Mouse (Mus musculus): ENCODE results near the gene Chn2. TPM values are rescaled to one million over a fixed set of nuclear protein-coding genes. Genes with fewer than 3 reads are reported as not detected.

Gene Chn2
- total and polyA plus RNA-seq, 3 experiments = not detected

DNA sequence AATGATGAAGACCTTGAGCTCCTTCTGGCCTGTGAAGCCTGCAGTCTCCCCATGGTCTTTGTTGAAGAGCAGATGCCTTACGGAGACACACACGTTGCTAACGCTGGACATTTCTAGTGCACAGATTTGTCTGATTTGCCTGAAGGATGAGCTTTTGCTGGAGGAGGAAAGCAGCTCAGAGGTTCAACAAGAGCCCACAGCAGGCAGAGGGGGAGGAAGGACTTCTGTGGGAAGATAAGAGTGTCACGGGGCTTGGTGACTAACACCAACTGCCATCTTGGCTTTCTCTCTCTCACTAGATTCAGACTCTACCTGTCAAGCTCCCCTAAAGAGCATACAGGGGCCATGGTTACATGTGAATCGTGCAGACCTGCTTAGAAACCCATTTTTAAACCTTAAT, 37.3 kb downstream of the Chn2 start:
- H3K9ac ChIP-seq (ENCODE audit: control insufficient read depth, low read depth, low read length, poor library complexity, severe bottlenecking) = no peak overlapping the region
- no peak overlapping the region for H3K4me3 ChIP-seq (ENCODE audit: control insufficient read depth in 1 of 2, insufficient read depth in 1 of 2, low read depth in 2 of 2, low read length in 2 of 2)
- no peaks in the 10 kb centered on the region for H3K79me2 ChIP-seq (ENCODE audit: control insufficient read depth, insufficient read depth, low read length, poor library complexity)
- no peaks in the 10 kb centered on the region for H3K36me3 ChIP-seq (ENCODE audit: control insufficient read depth in 1 of 2, insufficient read depth in 2 of 2, low read length in 2 of 2)
- no peaks in the 10 kb centered on the region for H3K4me1 ChIP-seq (ENCODE audit: control insufficient read depth in 1 of 2, insufficient read depth in 2 of 2, low read length in 2 of 2)
- H3K27ac ChIP-seq (ENCODE audit: control insufficient read depth, low read depth, low read length) = no peak overlapping the region
- DNase-seq (ENCODE audit: low read depth, low spot score) = no peak
- H3K27me3 ChIP-seq (ENCODE audit: control insufficient read depth in 1 of 2, insufficient read depth in 2 of 2, low read length in 2 of 2) = no peaks in the 10 kb centered on the region
- H3K9me3 ChIP-seq (replicated peaks; ENCODE audit: insufficient read depth, low read length) = no peaks in the 10 kb centered on the region
- TF ChIP-seq NELFE (IDR thresholded peaks at IDR 0.05; ENCODE audit: low read depth, low read length) (no peak), KAT2A (conservative IDR thresholded peaks at IDR 0.05; ENCODE audit: low read depth, low read length) (no peak), ZKSCAN1 (IDR thresholded peaks at IDR 0.05; ENCODE audit: low read depth, low read length) (no peak), RCOR1 (IDR thresholded peaks at IDR 0.05; ENCODE audit: low read depth, low read length) (no peak), RAD21 (IDR thresholded peaks at IDR 0.05; ENCODE audit: low read depth, low read length) (no peak), MAZ (IDR thresholded peaks at IDR 0.05; ENCODE audit: low read depth, low read length) (no peak), TAL1 (IDR thresholded peaks at IDR 0.05; ENCODE audit: low read length) (no peak), ZMIZ1 (IDR thresholded peaks at IDR 0.05; ENCODE audit: low read depth, low read length) (no peak), ELF1 (IDR thresholded peaks at IDR 0.05; ENCODE audit: low read depth, low read length) (no peak), CTCF (IDR thresholded peaks at IDR 0.05 in 2 of 3, conservative IDR thresholded peaks at IDR 0.05 in 1 of 3; ENCODE audit: control insufficient read depth in 1 of 3, insufficient read depth in 1 of 3, low read depth in 2 of 3, low read length in 3 of 3, poor library complexity in 1 of 3, severe bottlenecking in 1 of 3) (no peak), POLR2AphosphoS2 (IDR thresholded peaks at IDR 0.05; ENCODE audit: low read length) (no peak), UBTF (IDR thresholded peaks at IDR 0.05; ENCODE audit: borderline replicate concordance, insufficient read depth, low read depth, low read length) (no peak)

DNA sequence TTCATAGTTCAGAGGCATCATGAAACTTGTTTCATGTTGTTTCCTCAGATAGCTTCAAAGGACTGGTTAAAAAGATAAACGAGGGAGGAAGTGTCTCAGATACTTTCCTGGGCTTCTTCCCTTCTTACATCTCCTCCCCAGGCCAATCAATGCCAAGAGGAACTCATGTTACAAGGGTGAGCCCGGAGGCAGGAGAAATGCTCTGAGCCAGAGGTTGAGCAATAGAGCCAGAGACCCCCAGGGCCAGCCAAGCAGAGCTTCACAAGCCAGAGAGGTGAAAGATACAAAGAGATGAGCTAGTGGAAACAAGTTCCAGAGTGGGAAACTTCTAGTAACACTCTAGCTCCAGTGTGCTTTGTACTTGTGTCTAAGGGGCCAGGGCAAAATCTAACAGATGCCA, 38.9 kb downstream of the Chn2 start:
- Histone ChIP-seq H3K79me2 (ENCODE audit: control insufficient read depth, insufficient read depth, low read length, poor library complexity) (no peaks in the 10 kb centered on the region), H3K9me3 (replicated peaks; ENCODE audit: insufficient read depth, low read length) (no peaks in the 10 kb centered on the region), H3K9ac (ENCODE audit: control insufficient read depth, low read depth, low read length, poor library complexity, severe bottlenecking) (no peak overlapping the region), H3K36me3 (ENCODE audit: control insufficient read depth in 1 of 2, insufficient read depth in 2 of 2, low read length in 2 of 2) (no peaks in the 10 kb centered on the region), H3K4me1 (ENCODE audit: control insufficient read depth in 1 of 2, insufficient read depth in 2 of 2, low read length in 2 of 2) (no peaks in the 10 kb centered on the region), H3K27ac (ENCODE audit: control insufficient read depth, low read depth, low read length) (no peak overlapping the region), H3K27me3 (ENCODE audit: control insufficient read depth in 1 of 2, insufficient read depth in 2 of 2, low read length in 2 of 2) (no peaks in the 10 kb centered on the region), H3K4me3 (ENCODE audit: control insufficient read depth in 1 of 2, insufficient read depth in 1 of 2, low read depth in 2 of 2, low read length in 2 of 2) (no peak overlapping the region)
- TF ChIP-seq USF2 (IDR thresholded peaks at IDR 0.05; ENCODE audit: borderline replicate concordance in 1 of 2, insufficient read depth in 1 of 2, low read depth in 1 of 2, low read length in 2 of 2) = no peak
- no peak for TF ChIP-seq GATA1 (IDR thresholded peaks at IDR 0.05; ENCODE audit: low read depth, low read length)
- no peak for TF ChIP-seq TAL1 (IDR thresholded peaks at IDR 0.05; ENCODE audit: low read length)
- no peak for TF ChIP-seq HCFC1 (IDR thresholded peaks at IDR 0.05; ENCODE audit: low read depth, low read length)
- TF ChIP-seq USF1 (IDR thresholded peaks at IDR 0.05; ENCODE audit: low read depth, low read length) = no peak
- TF ChIP-seq CHD1 (IDR thresholded peaks at IDR 0.05; ENCODE audit: low read depth, low read length) = no peak
- no peak for TF ChIP-seq POLR2AphosphoS2 (IDR thresholded peaks at IDR 0.05; ENCODE audit: low read length)
- TF ChIP-seq GABPA (IDR thresholded peaks at IDR 0.05; ENCODE audit: low read depth, low read length) = no peak
- no peak for TF ChIP-seq E2F4 (IDR thresholded peaks at IDR 0.05; ENCODE audit: borderline replicate concordance, low read depth, low read length)
- TF ChIP-seq SIN3A (IDR thresholded peaks at IDR 0.05; ENCODE audit: low read length) = no peak
- no peak for TF ChIP-seq MYC (IDR thresholded peaks at IDR 0.05; ENCODE audit: low read depth, low read length)
- TF ChIP-seq TBP (IDR thresholded peaks at IDR 0.05; ENCODE audit: low read depth, low read length) = no peak
- TF ChIP-seq JUND (IDR thresholded peaks at IDR 0.05; ENCODE audit: low read depth, low read length) = no peak
- no peak for TF ChIP-seq KAT2A (conservative IDR thresholded peaks at IDR 0.05; ENCODE audit: low read depth, low read length)
- no peak for TF ChIP-seq CHD2 (IDR thresholded peaks at IDR 0.05; ENCODE audit: low read length)
- TF ChIP-seq BHLHE40 (IDR thresholded peaks at IDR 0.05; ENCODE audit: borderline replicate concordance, low read depth, low read length) = no peak
- no peak for TF ChIP-seq NRF1 (IDR thresholded peaks at IDR 0.05; ENCODE audit: insufficient read depth, low read depth, low read length, poor library complexity, severe bottlenecking)
- no peak for TF ChIP-seq ZC3H11A (IDR thresholded peaks at IDR 0.05; ENCODE audit: low read depth, low read length)
- no peak for TF ChIP-seq ETS1 (IDR thresholded peaks at IDR 0.05; ENCODE audit: low read depth, low read length)
- DNase-seq (ENCODE audit: low read depth, low spot score) = no peak
